Mouse (Mus musculus) heart, postnatal 0 days (tissue): ENCODE results near the gene Plxnb1. TPM values are rescaled to one million over a fixed set of nuclear protein-coding genes. Genes with fewer than 3 reads are reported as not detected.
A peak's percentile ranks its signal among the peaks of the same experiment; 100 is the strongest.

Experiments
- ATAC-seq: fragments of 200-750 bp; cut with Nextera tagmentation; 2 replicates; pipeline ENCODE4 v1.8.0; 2017; ENCODE audit warnings: low read depth, moderate number of reproducible peaks, moderate library complexity; ENCODE audit not compliant: insufficient read depth
- DNase-seq: peaks from one replicate; pipeline ENCODE4 v3.0.0-alpha.2; 2016; ENCODE audit warnings: low spot score
- H3K27ac ChIP-seq: fragments of 300-500 bp; sonication (generic); 2 replicates; pipeline ENCODE4 v1.5.1; 2014; ENCODE audit warnings: low read depth, mild to moderate bottlenecking
- H3K27me3 ChIP-seq: fragments of 300-500 bp; sonication (generic); 2 replicates; pipeline ENCODE4 v1.6.1; 2014; ENCODE audit warnings: low read length, mixed read lengths; ENCODE audit not compliant: control insufficient read depth, insufficient read depth
- H3K36me3 ChIP-seq: fragments of 300-500 bp; sonication (generic); replicated peaks from 2 replicates; pipeline ENCODE4 v1.6.1; 2014; ENCODE audit warnings: low read length, mixed read lengths; ENCODE audit not compliant: control insufficient read depth, insufficient read depth
- H3K4me1 ChIP-seq: fragments of 300-500 bp; sonication (generic); 2 replicates; pipeline ENCODE4 v1.6.1; 2014; ENCODE audit warnings: antibody characterized with exemption; ENCODE audit not compliant: control insufficient read depth, insufficient read depth
- H3K4me2 ChIP-seq: fragments of 300-500 bp; sonication (generic); 2 replicates; pipeline ENCODE4 v1.6.1; 2014; ENCODE audit warnings: low read depth, mild to moderate bottlenecking, low read length, moderate library complexity
- H3K4me3 ChIP-seq: fragments of 300-500 bp; sonication (generic); 2 replicates; pipeline ENCODE4 v1.5.1; 2014; ENCODE audit warnings: low read depth, low read length
- H3K9ac ChIP-seq: fragments of 300-500 bp; sonication (generic); replicated peaks from 2 replicates; pipeline ENCODE4 v1.6.1; 2014; ENCODE audit warnings: low read depth, low read length, mixed read lengths
- H3K9me3 ChIP-seq: fragments of 300-500 bp; sonication (generic); replicated peaks from 2 replicates; pipeline ENCODE4 v1.6.1; 2016; ENCODE audit warnings: low read length; ENCODE audit not compliant: control insufficient read depth
- CTCF ChIP-seq: IDR thresholded peaks from 2 replicates; pipeline ENCODE4 v1.5.1; 2016; ENCODE audit warnings: antibody characterized with exemption, control low read depth, low read depth
- EP300 ChIP-seq: IDR thresholded peaks from 2 replicates; pipeline ENCODE4 v1.6.1; 2016; ENCODE audit warnings: antibody characterized with exemption, low read depth
- WGBS: fragments of 180-500 bp; shearing (Covaris S2); extraction: QIAGEN DNeasy Blood & Tissue Kit; methylation state at CpG from one replicate; pipeline ENCODE4 v1.1.7; 2014; 5-methylcytosine and 5-hydroxymethylcytosine counted together
- polyA plus RNA-seq: library from polyadenylated mRNA; unstranded; fragments of >200 nt; fragmentation: Nextera tagmentation; extraction: Ambion mirVana; gene quantifications from 2 replicates; pipeline ENCODE4 v1.2.1, GENCODE M21; 2015
- total RNA-seq: library from RNA; depleted of rRNA; stranded (reverse); fragments of >200 nt; gene quantifications from 2 replicates; pipeline ENCODE4 v1.2.3, GENCODE M21; 2014; ENCODE audit warnings: low replicate concordance

The Plxnb1 gene
- total and polyA plus RNA-seq, 2 experiments from 2014 or later: 3.0 to 54.3 TPM

- TF ChIP-seq CTCF: no peak
- TF ChIP-seq EP300: no peak
- DNase-seq (no peak), ATAC-seq (no peak)
- 37% methylated on average over 7 of the region's 7 CpGs for WGBS
- H3K4me1 ChIP-seq: peaks cover 21% of the 10 kb centered on the region
- H3K4me2 ChIP-seq: no peak overlapping the region
- no peak overlapping the region for H3K4me3 ChIP-seq
- no peak overlapping the region for H3K27ac ChIP-seq
- H3K36me3 ChIP-seq: peaks cover 47% of the 10 kb centered on the region
- H3K9me3 ChIP-seq: no peaks in the 10 kb centered on the region
- no peaks in the 10 kb centered on the region for H3K27me3 ChIP-seq
- no peak overlapping the region for H3K9ac ChIP-seq
These were observed 8.1 kb downstream of the Plxnb1 start for GRCm38 (mm10) chr9:109103250-109103649.

- ATAC-seq (no peak), DNase-seq (no peak)
- no peaks in the 10 kb centered on the region for H3K9me3 ChIP-seq
- H3K27me3 ChIP-seq: no peaks in the 10 kb centered on the region
- 89% methylated on average over 9 of the region's 9 CpGs for WGBS
- no peak overlapping the region for H3K4me2 ChIP-seq
- H3K36me3 ChIP-seq: peaks cover 55% of the 10 kb centered on the region
- no peak overlapping the region for H3K4me3 ChIP-seq
- TF ChIP-seq CTCF (no peak), EP300 (no peak)
- peaks cover 14% of the 10 kb centered on the region; the same call in 1 of the 2 replicates for H3K4me1 ChIP-seq
- H3K9ac ChIP-seq: no peak overlapping the region
- no peak overlapping the region for H3K27ac ChIP-seq
These were observed 8.9 kb downstream of the Plxnb1 start for GRCm38 (mm10) chr9:109104083-109104482.

- Histone ChIP-seq H3K4me3 (no peak overlapping the region), H3K4me2 (no peak overlapping the region), H3K9me3 (no peaks in the 10 kb centered on the region), H3K9ac (no peak overlapping the region), H3K27ac (no peak overlapping the region), H3K36me3 (peaks cover 64% of the 10 kb centered on the region), H3K27me3 (no peaks in the 10 kb centered on the region), H3K4me1 (peaks cover 9% of the 10 kb centered on the region; the same call in 1 of the 2 replicates)
- ATAC-seq (peak; percentile 52), DNase-seq (peak; percentile 28)
- 44% methylated on average over 12 of the region's 12 CpGs for WGBS
- TF ChIP-seq EP300: no peak
- TF ChIP-seq CTCF: no peak
These were observed 9.8 kb downstream of the Plxnb1 start for GRCm38 (mm10) chr9:109105011-109105410.

- DNase-seq (no peak), ATAC-seq (no peak)
- peaks cover 8% of the 10 kb centered on the region; the same call in 1 of the 2 replicates for H3K4me1 ChIP-seq
- H3K36me3 ChIP-seq: peaks cover 64% of the 10 kb centered on the region
- 90% methylated on average over 12 of the region's 12 CpGs for WGBS
- no peaks in the 10 kb centered on the region for H3K27me3 ChIP-seq
- H3K27ac ChIP-seq: no peak overlapping the region
- H3K9me3 ChIP-seq: no peaks in the 10 kb centered on the region
- H3K4me3 ChIP-seq: no peak overlapping the region
- H3K9ac ChIP-seq: no peak overlapping the region
- H3K4me2 ChIP-seq: no peak overlapping the region
- TF ChIP-seq EP300: no peak
These were observed 10.5 kb downstream of the Plxnb1 start for GRCm38 (mm10) chr9:109105648-109106047.

GRCm38 (mm10) chr9:109107341-109107740 lies 12.2 kb downstream of the Plxnb1 start:
- Histone ChIP-seq H3K27ac (no peak overlapping the region), H3K4me2 (no peak overlapping the region), H3K4me3 (no peak overlapping the region), H3K9me3 (no peaks in the 10 kb centered on the region), H3K9ac (no peak overlapping the region), H3K4me1 (peaks cover 8% of the 10 kb centered on the region; the same call in 1 of the 2 replicates), H3K36me3 (peaks cover 78% of the 10 kb centered on the region), H3K27me3 (no peaks in the 10 kb centered on the region)
- TF ChIP-seq CTCF (no peak), EP300 (no peak)
- WGBS: 75% methylated on average over 5 of the region's 6 CpGs
- ATAC-seq: no peak
- DNase-seq: no peak

GRCm38 (mm10) chr9:109110240-109110639 lies 15.1 kb downstream of the Plxnb1 start:
- no peak overlapping the region for H3K4me3 ChIP-seq
- no peaks in the 10 kb centered on the region for H3K27me3 ChIP-seq
- no peaks in the 10 kb centered on the region for H3K9me3 ChIP-seq
- no peak overlapping the region for H3K27ac ChIP-seq
- DNase-seq (no peak), ATAC-seq (no peak)
- no peak overlapping the region for H3K9ac ChIP-seq
- H3K4me2 ChIP-seq: no peak overlapping the region
- TF ChIP-seq EP300 (no peak), CTCF (no peak)
- 0 out of 2 replicates have a peak, but pooled peaks cover under 1% of the 10 kb centered on the region for H3K4me1 ChIP-seq
- H3K36me3 ChIP-seq: peaks cover 100% of the 10 kb centered on the region
- WGBS: 92% methylated on average over 11 of the region's 11 CpGs
